ENCODE assay signal across 8 mouse cellular contexts in the genomic region with DNA sequence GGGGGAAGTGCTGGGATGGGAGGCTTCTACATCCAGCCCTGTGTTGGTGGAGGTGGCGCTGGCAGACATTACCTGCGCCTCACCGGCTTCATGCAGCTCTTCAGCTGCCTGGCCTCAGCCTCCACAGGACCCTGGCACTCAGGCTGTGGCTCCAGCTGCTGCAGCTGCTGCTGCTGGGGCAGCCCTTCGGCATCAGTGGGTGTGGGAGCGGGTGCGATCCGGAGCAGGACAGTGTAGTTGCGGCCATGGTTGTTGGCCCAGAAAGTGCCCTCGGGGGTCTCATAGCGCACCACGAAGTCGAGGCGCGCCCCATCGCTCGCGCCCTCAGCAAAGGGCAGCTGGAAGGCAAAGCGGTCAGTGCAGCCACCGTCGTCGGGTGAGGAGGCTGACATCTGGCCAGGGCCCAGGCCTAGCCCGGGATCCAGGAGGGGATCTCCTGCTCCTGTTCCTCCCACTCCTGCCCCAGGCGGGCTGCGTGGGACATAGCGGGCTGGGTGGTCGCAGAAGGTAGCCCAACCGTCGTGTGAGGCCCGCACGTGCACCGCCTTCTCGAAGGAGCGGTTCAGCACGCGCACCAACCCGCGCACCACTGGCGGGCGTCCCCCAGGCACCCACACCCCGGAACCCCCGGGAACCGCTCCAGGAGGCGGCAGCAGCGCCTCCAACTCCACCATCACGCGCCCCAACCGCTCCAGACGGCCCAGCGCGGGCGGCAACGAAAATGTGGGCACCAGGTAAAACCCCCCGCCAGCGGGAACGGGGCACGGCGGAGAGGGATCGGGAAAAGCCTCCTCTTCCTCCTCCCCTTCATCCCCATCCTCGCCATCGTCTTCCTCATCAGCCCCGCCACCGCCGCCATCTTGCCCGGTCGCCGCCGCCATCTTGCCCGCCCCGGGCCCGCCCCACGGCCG. TPM values are rescaled to one million over a fixed set of nuclear protein-coding genes. Genes with fewer than 3 reads are reported as not detected.
A peak's percentile ranks its signal among the peaks of the same experiment; 100 is the strongest.
DNase-seq lines count a peak whose midpoint lies in the region; ATAC-seq lines count a peak whose summit lies in the region.

A gene (plus strand): TSS at position 469 of the 911 bp plus-strand sequence.

- H3K4me1 ChIP-seq in forebrain, embryonic 13.5 days: peaks cover 29% of the 10 kb centered on the region
- peaks cover 13% of the 10 kb centered on the region for H3K4me1 ChIP-seq in midbrain, embryonic 12.5 days

- intact Hi-C loops in gastrocnemius, postnatal 36 days (cut with DNase I): loop anchor here (10.0 kb wide), 1 partner anchor 121 kb away; a partner anchor contains a TSS

- H3K36me3 ChIP-seq in forebrain, embryonic 13.5 days (ENCODE audit: poor library complexity, severe bottlenecking): no peaks in the 10 kb centered on the region
- H3K36me3 ChIP-seq in midbrain, embryonic 12.5 days: no peaks in the 10 kb centered on the region

- WGBS in forebrain, embryonic 13.5 days: 39% methylated on average over 42 of the region's 72 CpGs
- WGBS in midbrain, embryonic 12.5 days: 39% methylated on average over 44 of the region's 72 CpGs

- peak within 1 kb of the TSS; percentile 75 for H3K9ac ChIP-seq in forebrain, embryonic 13.5 days
- H3K9ac ChIP-seq in midbrain, embryonic 12.5 days (replicated peaks): peak within 1 kb of the TSS; percentile 69

- peak within 1 kb of the TSS; percentile 65 for H3K4me2 ChIP-seq in forebrain, embryonic 13.5 days
- H3K4me2 ChIP-seq in midbrain, embryonic 12.5 days (replicated peaks): peak within 1 kb of the TSS; percentile 62

- DNase-seq in gastrocnemius, adult 18-20 months (ENCODE audit: low spot score): peak; percentile 34
- DNase-seq in gastrocnemius, postnatal 36 days: no peak
- DNase-seq in adrenal gland, postnatal 25 days: peak; percentile 58
- DNase-seq in heart, postnatal 4 days: peak; percentile 59
- DNase-seq in left cerebral cortex, adult 8-10 months (ENCODE audit: low spot score in 2 of 2): peak; percentile 25 to 36
- DNase-seq in spleen, postnatal 14 days (ENCODE audit: low spot score in 2 of 2): peak; percentile 19 to 52

- no peaks in the 10 kb centered on the region for H3K27me3 ChIP-seq in forebrain, embryonic 13.5 days
- H3K27me3 ChIP-seq in midbrain, embryonic 12.5 days: no peaks in the 10 kb centered on the region

- peak within 1 kb of the TSS; percentile 55 for H3K4me3 ChIP-seq in forebrain, embryonic 13.5 days
- H3K4me3 ChIP-seq in midbrain, embryonic 12.5 days: peak within 1 kb of the TSS; percentile 67

- H3K27ac ChIP-seq in forebrain, embryonic 13.5 days: peak within 1 kb of the TSS; percentile 88
- H3K27ac ChIP-seq in midbrain, embryonic 12.5 days (replicated peaks): peak within 1 kb of the TSS; percentile 88

- ATAC-seq in forebrain, embryonic 13.5 days: peak; percentile 4
- peak; percentile 76; the same call in 1 of the 2 replicates for ATAC-seq in midbrain, embryonic 12.5 days (ENCODE audit: low FRiP score, low read depth)

- H3K9me3 ChIP-seq in forebrain, embryonic 13.5 days (replicated peaks): no peaks in the 10 kb centered on the region
- H3K9me3 ChIP-seq in midbrain, embryonic 12.5 days: no peaks in the 10 kb centered on the region

RNA-seq across cellular contexts. Expression of the gene that starts here (rescaled TPM):
- total RNA-seq in gastrocnemius, adult 18-20 months (2021): under 1 TPM in 1 of 2 experiments, not detected in 1; 0.11 TPM
- under 1 TPM in 1 of 2 experiments, not detected in 1; 0.18 TPM for total RNA-seq in gastrocnemius, postnatal 36 days (2021)
- total RNA-seq in adrenal gland, postnatal 25 days (2021): not detected in 2 replicates
- 0.08 TPM in 1 of 2 replicates, not detected in the other for polyA plus RNA-seq in forebrain, embryonic 13.5 days (2015; fragmentation: Nextera tagmentation; extraction: Ambion mirVana)
- not detected for total RNA-seq in heart, postnatal 4 days (2021)
- total RNA-seq in left cerebral cortex, adult 8-10 months (2022): under 1 TPM in 1 of 4 experiments, not detected in 3; 0.18 TPM
- polyA plus RNA-seq in midbrain, embryonic 12.5 days (2016; fragmentation: Nextera tagmentation; extraction: Ambion mirVana): 0.09 and 0.13 TPM in 2 replicates

Comparison
In these comparisons a context has a peak if more than half of its experiments do, and no peak if none do; other contexts are left out.
1. Peak in DNase-seq in gastrocnemius, adult 18-20 months; RNA of the gene not detected or under 1 TPM.
2. Peak in DNase-seq in adrenal gland, postnatal 25 days; RNA of the gene not detected or under 1 TPM.
3. Peak in ATAC-seq, H3K4me3 ChIP-seq, H3K27ac ChIP-seq, H3K9ac ChIP-seq and H3K4me2 ChIP-seq in forebrain, embryonic 13.5 days; RNA of the gene not detected or under 1 TPM.
4. Peak in DNase-seq in heart, postnatal 4 days; RNA of the gene not detected or under 1 TPM.
5. Peak in DNase-seq in left cerebral cortex, adult 8-10 months; RNA of the gene not detected or under 1 TPM.
6. Peak in ATAC-seq, H3K4me3 ChIP-seq, H3K27ac ChIP-seq, H3K9ac ChIP-seq and H3K4me2 ChIP-seq in midbrain, embryonic 12.5 days; RNA of the gene not detected or under 1 TPM.
7. DNase-seq: peak in spleen, postnatal 14 days (2 of 2); none in gastrocnemius, postnatal 36 days (0 of 2).